Mouse (Mus musculus): Measurements from ENCODE around the gene Tmem147. TPM values are rescaled to one million over a fixed set of nuclear protein-coding genes. Genes with fewer than 3 reads are reported as not detected.

Gene Tmem147
- total RNA-seq, 2 experiments from 2014 or later = 137 TPM

Other genes starting within 250 kb of the Tmem147 start
- not detected for gene Prodh2, start 235.9 kb downstream of the Tmem147 start, total RNA-seq (2021)
- gene Arhgap33, start 194.5 kb downstream of the Tmem147 start, total RNA-seq (2021) = 100 to 1,000 TPM; 233 to 246 TPM
- 10 to 100 TPM in 1 of 2 experiments, 1 to 10 TPM in 1; 5.3 to 10.8 TPM for gene Hspb6, start 177.4 kb downstream of the Tmem147 start, total RNA-seq (2021)
- 1 to 10 TPM; 2.7 to 3.8 TPM for gene Proser3, start 177.2 kb downstream of the Tmem147 start, total RNA-seq (2021)
- gene Lin37, start 169.7 kb downstream of the Tmem147 start, total RNA-seq (2021) = 10 to 100 TPM; 37.5 to 39.0 TPM
- 10 to 100 TPM; 60.2 to 61.4 TPM for gene U2af1l4, start 166.2 kb downstream of the Tmem147 start, total RNA-seq (2021)
- gene Gm49396, start 166.2 kb downstream of the Tmem147 start, total RNA-seq (2021) = 1 to 10 TPM; 3.8 to 4.6 TPM
- 10 to 100 TPM; 81.0 to 81.3 TPM for gene Psenen, start 165.9 kb downstream of the Tmem147 start, total RNA-seq (2021)
- gene Igflr1, start 164.1 kb downstream of the Tmem147 start, total RNA-seq (2021) = 1 to 10 TPM; 1.1 to 1.6 TPM
- 10 to 100 TPM; 48.5 to 49.0 TPM for gene Kmt2b, start 140.8 kb downstream of the Tmem147 start, total RNA-seq (2021)
- not detected for gene Zbtb32, start 130.6 kb downstream of the Tmem147 start, total RNA-seq (2021)
- under 1 TPM; 0.32 to 0.48 TPM for gene Upk1a, start 116.7 kb downstream of the Tmem147 start, total RNA-seq (2021)
- 100 to 1,000 TPM; 783 to 807 TPM for gene Cox6b1, start 103.4 kb downstream of the Tmem147 start, total RNA-seq (2021)
- not detected for gene Etv2, start 93.7 kb downstream of the Tmem147 start, total RNA-seq (2021)
- gene Rbm42, start 79.2 kb downstream of the Tmem147 start, total RNA-seq (2021) = 10 to 100 TPM; 67.9 to 69.0 TPM
- gene Haus5, start 64.5 kb downstream of the Tmem147 start, total RNA-seq (2021) = 1 to 10 TPM; 5.9 to 6.5 TPM
- gene Pmis2, start 57.9 kb downstream of the Tmem147 start, total RNA-seq (2021) = not detected
- not detected for gene 2200002J24Rik, start 30.6 kb downstream of the Tmem147 start, total RNA-seq (2021)
- 1 to 10 TPM in 1 of 2 experiments, under 1 TPM in 1; 0.78 to 1.0 TPM for gene Atp4a, start 17.3 kb downstream of the Tmem147 start, total RNA-seq (2021)
- gene Gapdhs, start 14.1 kb upstream of the Tmem147 start, total RNA-seq (2021) = not detected
- 10 to 100 TPM in 1 of 2 experiments, 1 to 10 TPM in 1; 5.5 to 10.0 TPM for gene Sbsn, start 21.9 kb upstream of the Tmem147 start, total RNA-seq (2021)
- 1 to 10 TPM; 3.6 to 4.2 TPM for gene Dmkn, start 34.2 kb upstream of the Tmem147 start, total RNA-seq (2021)
- not detected for gene Krtdap, start 58.4 kb upstream of the Tmem147 start, total RNA-seq (2021)
- under 1 TPM in 1 of 2 experiments, not detected in 1; 0.17 TPM for gene Ffar2, start 94.2 kb upstream of the Tmem147 start, total RNA-seq (2021)
- gene Ffar3, start 126.6 kb upstream of the Tmem147 start, total RNA-seq (2021) = under 1 TPM in 1 of 2 experiments, not detected in 1; 0.21 TPM
- gene Ffar1, start 132.0 kb upstream of the Tmem147 start, total RNA-seq (2021) = not detected
- not detected for gene Cd22, start 150.8 kb upstream of the Tmem147 start, total RNA-seq (2021)
- 100 to 1,000 TPM; 112 to 195 TPM for gene Mag, start 185.3 kb upstream of the Tmem147 start, total RNA-seq (2021)
- gene Hamp2, start 195.1 kb upstream of the Tmem147 start, total RNA-seq (2021) = not detected
- not detected for gene Hamp, start 214.5 kb upstream of the Tmem147 start, total RNA-seq (2021)
- 100 to 1,000 TPM; 113 to 115 TPM for gene Usf2, start 227.3 kb upstream of the Tmem147 start, total RNA-seq (2021)
- gene Lsr, start 243.9 kb upstream of the Tmem147 start, total RNA-seq (2021) = 10 to 100 TPM; 11.9 to 13.0 TPM
- gene Fam187b, start 244.2 kb upstream of the Tmem147 start, total RNA-seq (2021) = under 1 TPM; 0.18 to 0.27 TPM